Mouse (Mus musculus): ENCODE results near the gene Elmsan1.

Elmsan1 gene

DNA sequence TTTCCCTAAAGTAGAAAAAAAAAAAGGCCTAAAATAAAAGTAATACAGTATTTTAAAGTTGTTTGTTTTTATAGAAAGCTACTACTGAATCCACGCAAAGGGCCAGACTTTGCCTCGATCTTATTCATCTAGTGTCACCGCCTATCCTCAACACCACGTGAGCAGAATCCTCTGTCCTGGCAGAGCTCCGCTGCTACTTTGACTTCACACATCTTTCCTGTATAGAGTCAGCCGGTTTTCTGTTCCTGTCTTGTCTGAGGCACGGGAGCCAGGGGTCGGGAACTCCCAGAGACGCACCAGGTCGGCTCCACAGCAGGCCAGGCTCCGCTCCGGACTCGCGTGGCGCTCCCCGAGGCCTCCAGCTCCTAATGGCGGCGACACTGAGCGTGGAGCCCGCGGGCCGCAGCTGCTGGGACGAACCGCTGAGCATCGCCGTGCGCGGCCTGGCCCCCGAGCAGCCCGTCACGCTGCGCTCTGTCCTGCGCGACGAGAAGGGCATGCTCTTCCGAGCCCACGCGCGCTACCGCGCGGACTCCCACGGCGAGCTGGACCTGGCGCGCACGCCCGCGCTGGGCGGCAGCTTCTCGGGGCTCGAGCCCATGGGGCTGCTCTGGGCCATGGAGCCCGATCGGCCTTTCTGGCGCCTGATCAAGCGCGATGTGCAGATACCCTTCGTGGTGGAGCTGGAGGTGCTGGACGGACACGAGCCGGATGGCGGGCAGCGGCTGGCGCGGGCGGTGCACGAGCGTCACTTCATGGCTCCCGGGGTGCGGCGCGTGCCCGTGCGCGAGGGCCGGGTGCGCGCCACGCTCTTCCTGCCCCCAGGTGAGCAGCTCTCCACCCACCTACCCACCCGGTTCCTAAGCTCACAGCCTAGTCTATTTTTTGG, 117.8 kb downstream of the Elmsan1 start, which contains the start of gene Acot6:
TSS of gene Acot6 (plus strand) at position 51 of the 889 bp plus-strand sequence.
- DNase-seq (ENCODE audit: low spot score in 2 of 2): peak; percentile 18 to 22

DNA sequence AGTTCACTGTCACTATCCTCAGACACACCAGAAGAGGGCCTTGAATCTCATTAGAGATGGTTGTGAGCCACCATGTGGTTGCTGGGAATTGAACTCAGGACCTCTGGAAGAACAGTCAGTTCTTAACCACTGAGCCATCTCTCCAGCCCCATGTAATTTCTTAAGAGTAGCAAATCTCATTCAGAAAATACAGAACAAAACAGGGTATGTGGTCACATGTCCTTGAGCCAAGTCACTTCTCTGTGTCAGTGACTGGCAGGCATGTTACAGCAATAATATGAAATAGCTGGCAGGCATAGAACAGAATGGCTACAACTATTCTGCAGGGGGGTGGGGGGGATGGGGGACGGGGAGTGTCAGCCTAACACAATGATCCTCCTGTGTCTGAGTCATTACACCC, 118.6 kb downstream of the Elmsan1 start:
- DNase-seq (ENCODE audit: low spot score in 2 of 2): no peak

GRCm38 (mm10) chr12:84099605-84100004, 119.1 kb downstream of the Elmsan1 start:
- DNase-seq (ENCODE audit: low spot score in 2 of 2): no peak

Data from urinary bladder, postnatal 36 days (tissue).